8 mouse cellular contexts compared by ENCODE assay signal in genomic region chr13:41015829-41016634, GRCm38 (mm10). TPM values are rescaled to one million over a fixed set of nuclear protein-coding genes. Genes with fewer than 3 reads are reported as not detected.
A peak's percentile ranks its signal among the peaks of the same experiment; 100 is the strongest.
DNase-seq lines count a peak whose midpoint lies in the region; ATAC-seq lines count a peak whose summit lies in the region.

TSS of gene Tmem14c (plus strand) at chr13:41016292.

- DNase-seq in T-cell, adult 2 months (ENCODE audit: low spot score), result peak; percentile 93
- peak; percentile 91 to 94 for DNase-seq in cerebellum, postnatal 36 days
- peak; percentile 93 to 94 for DNase-seq in frontal cortex, postnatal 36 days (ENCODE audit: low spot score in 2 of 2)
- DNase-seq in left cerebral cortex, adult 11 months (ENCODE audit: low spot score), result peak; percentile 87
- DNase-seq in lung, postnatal 4 days, result peak; percentile 95 to 96
- DNase-seq in retina, postnatal 7 days (ENCODE audit: low read depth, low spot score), result peak; percentile 78
- peak; percentile 84 for DNase-seq in urinary bladder, adult 2 months (ENCODE audit: low spot score)

- H3K27ac ChIP-seq in hindbrain, embryonic 15.5 days (replicated peaks), result peak within 1 kb of the TSS; percentile 91

- peaks cover 27% of the 10 kb centered on the region for H3K36me3 ChIP-seq in hindbrain, embryonic 15.5 days

- no peaks in the 10 kb centered on the region for H3K27me3 ChIP-seq in hindbrain, embryonic 15.5 days

- ATAC-seq in hindbrain, embryonic 15.5 days (ENCODE audit: low FRiP score, low read depth), result peak; percentile 99

- no peaks in the 10 kb centered on the region for H3K9me3 ChIP-seq in hindbrain, embryonic 15.5 days

- peak within 1 kb of the TSS; percentile 59 for H3K4me2 ChIP-seq in hindbrain, embryonic 15.5 days

- under 1% methylated on average over 43 of the region's 43 CpGs for WGBS in hindbrain, embryonic 15.5 days

- peaks cover 20% of the 10 kb centered on the region for H3K4me1 ChIP-seq in hindbrain, embryonic 15.5 days (replicated peaks)

- H3K9ac ChIP-seq in hindbrain, embryonic 15.5 days, result peak within 1 kb of the TSS; percentile 63

- peak within 1 kb of the TSS; percentile 66 for H3K4me3 ChIP-seq in hindbrain, embryonic 15.5 days

RNA-seq across cellular contexts. Expression of gene Tmem14c, which starts in this region (rescaled TPM):
- 126 and 129 TPM in 2 replicates for polyA plus RNA-seq in hindbrain, embryonic 15.5 days (2015; fragmentation: Nextera tagmentation; extraction: Ambion mirVana)
- 89.9 and 115 TPM in 2 replicates for polyA plus RNA-seq in urinary bladder, adult 2 months (2012; rRNA removed)

Comparison
In these comparisons a context has a peak if more than half of its experiments do, and no peak if none do; other contexts are left out.
1. Peak in every context shown above with its lines: DNase-seq, ATAC-seq, H3K4me3 ChIP-seq and H3K27ac ChIP-seq.